Mouse (Mus musculus) lung, embryonic 15.5 days (tissue): ENCODE results near the gene BC048562. TPM values are rescaled to one million over a fixed set of nuclear protein-coding genes. Genes with fewer than 3 reads are reported as not detected.

ENCODE experiments used
- ATAC-seq: fragments of 200-750 bp; cut with Nextera tagmentation; 2 replicates; pipeline ENCODE4 v1.8.0; 2017; ENCODE audit warnings: moderate number of reproducible peaks, borderline replicate concordance; ENCODE audit not compliant: low FRiP score, low TSS enrichment; ENCODE audit errors: extremely low read depth
- H3K27ac ChIP-seq: fragments of 300-500 bp; sonication (generic); 2 replicates; pipeline ENCODE4 v1.5.1; 2015; ENCODE audit warnings: moderate library complexity, mild to moderate bottlenecking, inconsistent platforms
- H3K27me3 ChIP-seq: fragments of 300-500 bp; sonication (generic); 2 replicates; pipeline ENCODE4 v1.6.1; 2015; ENCODE audit warnings: inconsistent platforms
- H3K36me3 ChIP-seq: fragments of 300-500 bp; sonication (generic); 2 replicates; pipeline ENCODE4 v1.6.1; 2015; ENCODE audit warnings: inconsistent platforms
- H3K4me1 ChIP-seq: fragments of 300-500 bp; sonication (generic); 2 replicates; pipeline ENCODE4 v1.6.1; 2015; ENCODE audit warnings: inconsistent platforms
- H3K4me2 ChIP-seq: fragments of 300-500 bp; sonication (generic); 2 replicates; pipeline ENCODE4 v1.6.1; 2015; ENCODE audit warnings: inconsistent platforms, mild to moderate bottlenecking, moderate library complexity
- H3K4me3 ChIP-seq: fragments of 300-500 bp; sonication (generic); 2 replicates; pipeline ENCODE4 v1.5.1; 2015; ENCODE audit warnings: mild to moderate bottlenecking, inconsistent platforms
- H3K9ac ChIP-seq: fragments of 300-500 bp; sonication (generic); 2 replicates; pipeline ENCODE4 v1.6.1; 2015; ENCODE audit warnings: inconsistent platforms
- H3K9me3 ChIP-seq: fragments of 300-500 bp; sonication (generic); 2 replicates; pipeline ENCODE4 v1.6.1; 2016; ENCODE audit warnings: inconsistent platforms
- WGBS: fragments of 180-500 bp; shearing (Covaris S2); methylation state at CpG from one replicate; pipeline ENCODE4 v1.1.7; 2015; 5-methylcytosine and 5-hydroxymethylcytosine counted together
- polyA plus RNA-seq: library from polyadenylated mRNA; unstranded; fragments of >200 nt; fragmentation: Nextera tagmentation; extraction: Ambion mirVana; gene quantifications from 2 replicates; pipeline ENCODE4 v1.2.1, GENCODE M21; 2015

Gene BC048562
- polyA plus RNA-seq = not detected in 2 replicates

DNA sequence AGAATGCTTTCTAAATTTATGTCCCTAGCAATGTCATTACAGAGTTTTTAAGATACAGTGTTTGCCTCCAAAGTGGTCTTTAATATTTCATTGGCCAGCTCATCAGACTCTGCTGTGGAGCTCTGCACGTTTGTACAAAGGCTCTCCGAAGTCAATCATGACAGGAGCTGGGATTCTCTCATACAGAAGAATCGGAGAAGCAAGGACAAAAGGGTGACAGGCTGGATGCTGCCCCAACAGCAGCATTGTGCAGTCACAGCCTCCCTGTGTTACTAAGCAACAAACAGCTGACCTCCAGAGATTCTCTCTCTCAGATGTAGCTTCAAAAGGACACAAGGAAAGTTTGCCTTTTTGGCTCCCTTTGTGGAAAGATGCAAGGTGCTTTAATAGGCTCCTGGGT lies at the start of gene BC048562:
BC048562 (plus strand) TSS at position 301 of the 400 bp plus-strand sequence.
- no peak for ATAC-seq
- Histone ChIP-seq H3K9me3 (no peaks in the 10 kb centered on the region), H3K36me3 (no peaks in the 10 kb centered on the region), H3K4me2 (no peak within 1 kb of the TSS), H3K4me3 (no peak within 1 kb of the TSS), H3K27me3 (no peaks in the 10 kb centered on the region), H3K27ac (no peak within 1 kb of the TSS), H3K9ac (no peak within 1 kb of the TSS), H3K4me1 (peaks cover 18% of the 10 kb centered on the region)
- WGBS = 64% methylated on average over 3 of the region's 3 CpGs

DNA sequence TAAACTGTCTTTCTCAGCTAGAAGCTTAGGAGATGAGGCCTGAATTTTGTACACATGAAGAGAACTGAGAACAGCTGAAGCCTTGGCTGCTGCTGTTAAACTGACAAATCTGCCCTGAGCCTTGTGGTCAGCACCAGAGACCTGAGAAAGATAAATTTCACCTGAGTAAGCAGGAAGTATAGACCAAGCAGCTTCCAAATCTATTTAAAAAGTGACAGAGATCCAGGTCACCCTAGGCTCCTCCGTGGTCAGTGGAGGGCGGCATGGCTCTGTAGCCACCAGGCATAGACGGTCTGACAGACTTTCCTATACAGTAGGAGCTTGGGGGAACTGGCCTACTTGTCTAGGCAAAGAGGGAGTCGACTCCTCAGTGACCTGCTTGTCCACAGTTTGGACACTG lies 49.5 kb upstream of the BC048562 start:
- H3K4me3 ChIP-seq = no peak overlapping the region
- H3K9ac ChIP-seq = no peak overlapping the region
- H3K36me3 ChIP-seq = peaks cover 88% of the 10 kb centered on the region
- H3K9me3 ChIP-seq = no peaks in the 10 kb centered on the region
- H3K27ac ChIP-seq = no peak overlapping the region
- H3K27me3 ChIP-seq = no peaks in the 10 kb centered on the region
- WGBS = 77% methylated on average over 4 of the region's 4 CpGs
- H3K4me1 ChIP-seq = no peaks in the 10 kb centered on the region
- no peak overlapping the region for H3K4me2 ChIP-seq
- no peak for ATAC-seq

DNA sequence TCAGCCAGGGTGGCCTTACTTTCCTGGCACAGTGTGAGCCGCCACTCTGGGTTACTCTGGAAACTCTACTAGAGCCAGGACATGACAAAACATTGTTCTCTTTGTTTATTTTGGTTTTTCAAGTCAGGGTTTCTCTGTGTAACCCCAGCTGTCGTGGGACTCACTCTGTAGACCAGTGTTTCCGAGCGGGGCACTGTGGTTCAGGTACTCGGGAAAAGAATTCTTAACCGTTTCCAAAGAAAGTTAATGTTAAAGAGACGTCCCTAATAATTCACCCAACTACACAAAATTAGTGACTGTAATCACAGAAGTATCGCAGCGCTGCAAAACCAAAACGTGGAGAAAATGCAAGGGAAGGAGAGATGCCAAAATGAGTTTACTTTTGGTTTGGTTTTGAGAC lies 47.7 kb upstream of the BC048562 start:
- Histone ChIP-seq H3K4me1 (no peaks in the 10 kb centered on the region), H3K4me2 (no peak overlapping the region), H3K9ac (no peak overlapping the region), H3K4me3 (no peak overlapping the region), H3K9me3 (no peaks in the 10 kb centered on the region), H3K36me3 (peaks cover 89% of the 10 kb centered on the region), H3K27me3 (no peaks in the 10 kb centered on the region), H3K27ac (no peak overlapping the region)
- 74% methylated on average over 10 of the region's 10 CpGs for WGBS
- no peak for ATAC-seq

DNA sequence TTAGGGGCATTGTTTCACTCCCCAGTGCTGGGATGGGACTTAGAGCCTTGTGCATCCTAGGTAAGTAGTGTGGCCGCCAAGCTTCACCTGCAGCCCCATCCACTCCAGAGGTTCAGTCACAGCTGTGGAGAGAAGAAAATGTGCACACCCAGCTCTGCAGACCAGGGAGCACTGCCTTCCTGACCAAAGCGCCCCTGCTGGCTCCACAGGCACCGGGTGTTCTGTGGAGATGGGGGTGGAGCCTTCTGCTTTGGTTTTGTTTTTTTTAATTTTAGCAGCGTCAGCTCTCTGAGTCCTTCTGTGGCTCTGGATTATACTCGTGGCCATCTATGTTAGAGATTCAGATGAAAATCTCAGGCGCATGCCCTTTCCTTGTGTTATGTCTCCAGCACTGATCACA lies 47.1 kb upstream of the BC048562 start:
- Histone ChIP-seq H3K36me3 (peaks cover 84% of the 10 kb centered on the region), H3K4me3 (no peak overlapping the region), H3K9ac (no peak overlapping the region), H3K27ac (no peak overlapping the region), H3K4me2 (no peak overlapping the region), H3K4me1 (no peaks in the 10 kb centered on the region), H3K9me3 (no peaks in the 10 kb centered on the region), H3K27me3 (no peaks in the 10 kb centered on the region)
- WGBS = 72% methylated on average over 6 of the region's 6 CpGs
- ATAC-seq = no peak

DNA sequence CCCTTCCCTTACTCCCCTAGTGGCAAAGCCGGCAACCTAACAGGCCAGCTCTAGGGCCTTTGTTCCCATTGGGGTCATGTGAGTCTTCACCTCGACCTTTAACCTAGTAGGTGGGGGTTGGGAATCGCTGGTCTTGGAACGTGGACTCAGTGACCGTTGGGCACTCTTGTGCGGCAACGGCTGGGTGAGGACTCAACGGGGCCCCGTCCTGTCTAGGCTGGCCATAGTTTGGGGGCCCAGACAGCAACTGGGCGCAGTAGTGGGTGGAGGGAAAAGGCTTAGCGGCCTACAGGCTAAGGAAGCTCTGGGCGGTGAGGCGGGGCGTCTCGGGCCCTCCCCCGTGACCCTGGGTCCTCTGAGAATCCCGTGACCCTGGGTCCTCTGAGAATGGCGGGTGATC lies 43.6 kb upstream of the BC048562 start, which contains the start of gene 1700102P08Rik:
1700102P08Rik (plus strand) TSS at position 130 of the 400 bp plus-strand sequence.
- H3K4me2 ChIP-seq = no peak within 1 kb of the TSS
- ATAC-seq = no peak
- H3K9ac ChIP-seq = no peak within 1 kb of the TSS
- no peaks in the 10 kb centered on the region for H3K9me3 ChIP-seq
- 75% methylated on average over 18 of the region's 18 CpGs for WGBS
- no peak within 1 kb of the TSS for H3K27ac ChIP-seq
- H3K4me3 ChIP-seq = no peak within 1 kb of the TSS
- peaks cover 55% of the 10 kb centered on the region for H3K36me3 ChIP-seq
- no peaks in the 10 kb centered on the region for H3K4me1 ChIP-seq
- H3K27me3 ChIP-seq = no peaks in the 10 kb centered on the region

DNA sequence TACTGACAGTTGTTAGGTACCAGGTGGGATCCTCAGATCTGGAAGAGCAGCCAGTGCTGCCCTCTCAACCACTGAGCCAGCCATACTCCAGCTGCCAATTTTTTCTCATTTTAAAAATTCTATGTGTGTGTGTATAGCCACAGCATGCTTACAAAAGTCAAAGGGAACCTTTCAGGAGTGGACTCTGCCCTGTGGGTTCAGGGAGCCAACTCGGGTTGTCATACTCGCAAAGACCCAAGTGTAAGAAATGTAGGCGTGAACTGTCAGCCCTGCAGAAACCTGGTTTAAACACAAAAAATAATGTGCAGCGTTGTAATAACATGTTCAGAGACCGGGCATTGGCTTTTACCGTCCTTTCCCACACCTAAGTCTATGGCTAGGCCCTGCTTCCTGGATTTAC lies 42.1 kb upstream of the BC048562 start:
- Histone ChIP-seq H3K36me3 (peaks cover 40% of the 10 kb centered on the region), H3K9ac (no peak overlapping the region), H3K27ac (no peak overlapping the region), H3K4me3 (no peak overlapping the region), H3K4me2 (no peak overlapping the region), H3K9me3 (no peaks in the 10 kb centered on the region), H3K27me3 (no peaks in the 10 kb centered on the region), H3K4me1 (no peaks in the 10 kb centered on the region)
- 96% methylated on average over 6 of the region's 6 CpGs for WGBS
- ATAC-seq = no peak

DNA sequence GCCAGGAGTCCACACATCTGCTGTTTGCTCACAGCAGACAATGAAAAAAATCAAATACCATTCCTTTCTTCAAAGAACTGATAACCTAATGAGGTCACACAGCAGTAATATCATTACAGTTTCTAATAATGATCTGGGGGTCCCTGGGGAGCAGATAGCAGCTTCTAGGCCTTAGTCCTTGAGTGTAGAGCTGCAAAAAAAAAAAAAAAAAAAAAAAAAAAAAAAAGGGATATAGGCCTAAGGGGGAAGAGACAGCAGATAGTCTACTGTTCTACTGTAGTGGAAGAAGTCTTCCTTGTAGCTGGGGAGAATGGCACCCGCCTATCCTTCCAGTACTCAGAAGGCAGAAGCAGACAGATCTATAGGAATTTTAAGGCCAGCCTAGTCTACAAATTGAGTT lies 40.9 kb upstream of the BC048562 start:
- Histone ChIP-seq H3K4me3 (no peak overlapping the region), H3K9ac (no peak overlapping the region), H3K27ac (no peak overlapping the region), H3K4me1 (no peaks in the 10 kb centered on the region), H3K36me3 (peaks cover 31% of the 10 kb centered on the region), H3K27me3 (no peaks in the 10 kb centered on the region), H3K9me3 (no peaks in the 10 kb centered on the region), H3K4me2 (no peak overlapping the region)
- WGBS = 87% methylated on average over 1 of the region's 1 CpGs
- no peak for ATAC-seq

DNA sequence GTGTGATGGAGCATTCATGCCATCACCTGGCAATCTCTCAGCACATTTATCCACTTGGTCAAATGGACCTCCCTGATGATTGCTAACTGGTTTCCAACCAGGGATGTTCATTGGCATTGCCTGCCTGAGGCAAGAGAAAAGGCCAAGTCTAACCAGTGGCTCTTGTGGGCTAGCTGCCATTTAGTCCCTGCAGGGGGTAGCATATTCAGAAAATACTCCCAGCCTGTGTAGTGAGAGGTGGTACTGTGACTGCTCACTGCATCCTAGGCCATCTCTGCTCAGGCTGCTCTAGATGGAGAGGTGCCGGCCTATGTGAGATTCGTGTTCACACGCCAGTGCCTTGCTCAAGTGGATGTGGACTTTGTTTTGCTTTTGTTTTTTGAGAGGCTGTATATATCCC lies 38.0 kb upstream of the BC048562 start:
- Histone ChIP-seq H3K36me3 (peaks cover 2% of the 10 kb centered on the region), H3K27me3 (no peaks in the 10 kb centered on the region), H3K9ac (no peak overlapping the region), H3K4me2 (no peak overlapping the region), H3K4me1 (no peaks in the 10 kb centered on the region), H3K9me3 (no peaks in the 10 kb centered on the region), H3K27ac (no peak overlapping the region), H3K4me3 (no peak overlapping the region)
- 80% methylated on average over 3 of the region's 3 CpGs for WGBS
- ATAC-seq = no peak

DNA sequence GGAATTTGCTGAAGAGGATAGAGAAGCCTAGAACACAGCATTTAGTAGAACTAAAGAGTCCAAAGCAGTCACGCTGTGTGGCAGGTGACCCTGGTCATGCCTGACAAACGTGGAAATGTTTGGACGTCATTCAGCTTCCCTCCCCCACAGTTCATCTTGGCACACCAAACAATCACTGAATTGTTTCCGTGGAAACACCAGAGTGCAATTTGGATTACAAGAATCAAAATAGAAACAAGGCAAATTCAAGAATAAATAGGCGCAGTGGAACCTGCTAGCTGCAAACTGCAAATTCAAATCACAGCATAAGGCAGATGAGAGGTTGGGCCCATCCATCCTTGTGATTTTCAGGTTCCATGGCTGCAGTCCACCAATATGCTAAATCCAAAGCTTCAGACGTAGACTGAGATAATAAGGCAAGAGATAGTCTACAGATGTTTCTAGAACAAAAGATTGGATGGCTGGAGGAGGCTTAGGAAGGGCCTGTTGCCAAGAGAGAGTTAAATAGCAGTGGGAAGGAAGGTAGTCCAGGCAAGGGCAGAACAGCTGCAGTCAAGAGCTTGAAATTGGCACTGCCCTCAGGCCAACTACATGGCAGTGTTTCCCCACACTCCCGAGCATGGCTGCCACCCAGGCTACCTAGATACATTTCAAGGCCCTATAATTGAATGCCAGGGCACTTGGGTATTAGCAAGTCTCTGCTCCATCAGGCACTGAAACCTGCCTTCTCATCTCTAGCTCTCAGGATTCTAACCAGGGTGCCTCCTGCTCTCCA lies 34.9 kb upstream of the BC048562 start:
- Histone ChIP-seq H3K4me2 (no peak overlapping the region), H3K4me1 (no peaks in the 10 kb centered on the region), H3K27me3 (no peaks in the 10 kb centered on the region), H3K27ac (no peak overlapping the region), H3K9ac (no peak overlapping the region), H3K4me3 (no peak overlapping the region), H3K36me3 (no peaks in the 10 kb centered on the region), H3K9me3 (no peaks in the 10 kb centered on the region)
- no peak for ATAC-seq
- 59% methylated on average over 7 of the region's 7 CpGs for WGBS

DNA sequence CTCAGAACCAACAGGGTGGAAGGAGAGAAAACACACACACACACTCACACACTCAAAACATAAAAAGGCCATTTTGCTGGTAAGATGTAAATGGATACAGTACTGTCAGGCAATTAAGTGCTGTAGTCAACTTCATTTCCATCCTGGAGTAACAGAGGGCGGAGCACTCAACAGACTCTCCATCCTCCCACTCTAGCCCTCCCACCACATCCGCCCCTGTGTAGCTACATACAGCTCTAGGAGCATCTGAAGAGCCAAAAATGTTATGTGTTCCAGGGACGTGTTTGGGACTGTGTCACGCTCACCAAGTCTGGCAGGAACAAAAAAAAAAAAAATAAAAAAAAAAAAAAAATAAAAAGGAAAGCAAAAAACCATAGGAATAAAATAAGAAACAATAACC lies 33.2 kb upstream of the BC048562 start:
- Histone ChIP-seq H3K27ac (no peak overlapping the region), H3K36me3 (no peaks in the 10 kb centered on the region), H3K4me1 (no peaks in the 10 kb centered on the region), H3K9me3 (no peaks in the 10 kb centered on the region), H3K27me3 (no peaks in the 10 kb centered on the region), H3K4me2 (no peak overlapping the region), H3K9ac (no peak overlapping the region), H3K4me3 (no peak overlapping the region)
- 70% methylated on average over 4 of the region's 4 CpGs for WGBS
- no peak for ATAC-seq

DNA sequence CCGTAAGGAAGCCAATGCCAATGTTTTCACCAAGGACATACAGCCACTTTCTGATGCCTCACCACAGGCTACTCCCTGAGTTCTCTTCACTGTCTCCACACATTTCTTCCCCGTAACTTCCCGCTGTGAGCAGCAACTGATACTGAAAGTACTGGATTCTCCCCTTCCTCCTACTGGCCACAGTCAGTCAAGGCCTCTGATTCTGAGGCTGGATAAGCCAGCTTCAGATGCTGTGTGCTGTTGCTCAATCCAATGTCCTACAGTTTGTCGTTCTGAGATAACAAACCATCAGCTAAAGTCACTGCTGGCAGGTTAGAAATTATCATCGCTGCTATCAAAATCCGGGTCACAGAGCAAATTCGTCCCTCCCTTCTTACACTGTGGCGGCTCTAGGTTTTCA lies 31.8 kb upstream of the BC048562 start:
- Histone ChIP-seq H3K4me2 (no peak overlapping the region), H3K9me3 (no peaks in the 10 kb centered on the region)
- no peak for ATAC-seq

DNA sequence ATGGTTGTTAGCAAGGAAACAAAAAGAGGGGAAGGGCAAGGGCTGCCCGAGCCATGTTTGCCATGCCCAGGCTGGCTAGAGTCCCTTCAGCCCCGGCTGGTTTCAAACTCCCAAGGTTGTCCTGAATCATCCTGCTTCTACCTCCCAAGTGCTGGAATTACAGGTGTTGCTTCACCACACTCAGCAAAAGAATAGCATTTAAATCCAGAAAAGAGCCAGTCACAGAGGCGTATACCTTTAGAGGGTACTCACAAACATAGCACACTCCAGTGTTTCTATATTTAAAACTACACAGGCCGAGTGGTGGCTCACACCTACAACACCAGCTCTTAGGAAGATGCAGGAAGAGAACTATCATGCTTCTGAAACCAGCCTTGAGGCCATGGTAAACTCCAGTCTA lies 26.7 kb upstream of the BC048562 start:
- no peaks in the 10 kb centered on the region for H3K27me3 ChIP-seq
- no peaks in the 10 kb centered on the region for H3K36me3 ChIP-seq
- no peak overlapping the region for H3K27ac ChIP-seq
- H3K4me2 ChIP-seq = no peak overlapping the region
- H3K9me3 ChIP-seq = no peaks in the 10 kb centered on the region
- no peak overlapping the region for H3K4me3 ChIP-seq
- no peak overlapping the region for H3K9ac ChIP-seq
- H3K4me1 ChIP-seq = no peaks in the 10 kb centered on the region
- ATAC-seq = no peak
- WGBS = 84% methylated on average over 4 of the region's 4 CpGs

More for the DNA sequence above, 31.8 kb upstream of the BC048562 start:
- Histone ChIP-seq H3K4me3 (no peak overlapping the region), H3K4me1 (no peaks in the 10 kb centered on the region), H3K9ac (no peak overlapping the region), H3K27me3 (no peaks in the 10 kb centered on the region), H3K36me3 (no peaks in the 10 kb centered on the region), H3K27ac (no peak overlapping the region)
- 75% methylated on average over 8 of the region's 8 CpGs for WGBS
